Mouse (Mus musculus) midbrain, embryonic 13.5 days (tissue): ENCODE results near the gene Sfxn1. TPM values are rescaled to one million over a fixed set of nuclear protein-coding genes. Genes with fewer than 3 reads are reported as not detected.

Experiments
- ATAC-seq: fragments of 200-750 bp; cut with Nextera tagmentation; 2 replicates; pipeline ENCODE4 v1.8.0; 2017; ENCODE audit warnings: mild to moderate bottlenecking, moderate TSS enrichment, moderate library complexity
- H3K27ac ChIP-seq: fragments of 300-500 bp; sonication (generic); 2 replicates; pipeline ENCODE4 v1.5.1; 2015; ENCODE audit warnings: inconsistent platforms, mild to moderate bottlenecking, moderate library complexity
- H3K27me3 ChIP-seq: fragments of 300-500 bp; sonication (generic); 2 replicates; pipeline ENCODE4 v1.6.1; 2015; ENCODE audit warnings: mild to moderate bottlenecking, inconsistent platforms
- H3K36me3 ChIP-seq: fragments of 300-500 bp; sonication (generic); 2 replicates; pipeline ENCODE4 v1.6.1; 2015; ENCODE audit warnings: mild to moderate bottlenecking, inconsistent platforms
- H3K4me1 ChIP-seq: fragments of 300-500 bp; sonication (generic); replicated peaks from 2 replicates; pipeline ENCODE4 v1.6.1; 2015; ENCODE audit warnings: inconsistent platforms
- H3K4me2 ChIP-seq: fragments of 300-500 bp; sonication (generic); replicated peaks from 2 replicates; pipeline ENCODE4 v1.6.1; 2015; ENCODE audit warnings: moderate library complexity, mild to moderate bottlenecking, inconsistent platforms
- H3K4me3 ChIP-seq: fragments of 300-500 bp; sonication (generic); replicated peaks from 2 replicates; pipeline ENCODE4 v1.5.1; 2015; ENCODE audit warnings: mild to moderate bottlenecking, inconsistent platforms
- H3K9ac ChIP-seq: fragments of 300-500 bp; sonication (generic); replicated peaks from 2 replicates; pipeline ENCODE4 v1.6.1; 2015; ENCODE audit warnings: mild to moderate bottlenecking, inconsistent platforms
- H3K9me3 ChIP-seq: fragments of 300-500 bp; sonication (generic); 2 replicates; pipeline ENCODE4 v1.6.1; 2016; ENCODE audit warnings: mild to moderate bottlenecking, inconsistent platforms
- WGBS: fragments of 180-500 bp; shearing (Covaris S2); methylation state at CpG from one replicate; pipeline ENCODE4 v1.1.7; 2015; 5-methylcytosine and 5-hydroxymethylcytosine counted together
- polyA plus RNA-seq: library from polyadenylated mRNA; unstranded; fragments of >200 nt; fragmentation: Nextera tagmentation; extraction: Ambion mirVana; gene quantifications from 2 replicates; pipeline ENCODE4 v1.2.1, GENCODE M21; 2015

The Sfxn1 gene
- polyA plus RNA-seq, 1 experiment from 2014 or later = 82.2 TPM

DNA sequence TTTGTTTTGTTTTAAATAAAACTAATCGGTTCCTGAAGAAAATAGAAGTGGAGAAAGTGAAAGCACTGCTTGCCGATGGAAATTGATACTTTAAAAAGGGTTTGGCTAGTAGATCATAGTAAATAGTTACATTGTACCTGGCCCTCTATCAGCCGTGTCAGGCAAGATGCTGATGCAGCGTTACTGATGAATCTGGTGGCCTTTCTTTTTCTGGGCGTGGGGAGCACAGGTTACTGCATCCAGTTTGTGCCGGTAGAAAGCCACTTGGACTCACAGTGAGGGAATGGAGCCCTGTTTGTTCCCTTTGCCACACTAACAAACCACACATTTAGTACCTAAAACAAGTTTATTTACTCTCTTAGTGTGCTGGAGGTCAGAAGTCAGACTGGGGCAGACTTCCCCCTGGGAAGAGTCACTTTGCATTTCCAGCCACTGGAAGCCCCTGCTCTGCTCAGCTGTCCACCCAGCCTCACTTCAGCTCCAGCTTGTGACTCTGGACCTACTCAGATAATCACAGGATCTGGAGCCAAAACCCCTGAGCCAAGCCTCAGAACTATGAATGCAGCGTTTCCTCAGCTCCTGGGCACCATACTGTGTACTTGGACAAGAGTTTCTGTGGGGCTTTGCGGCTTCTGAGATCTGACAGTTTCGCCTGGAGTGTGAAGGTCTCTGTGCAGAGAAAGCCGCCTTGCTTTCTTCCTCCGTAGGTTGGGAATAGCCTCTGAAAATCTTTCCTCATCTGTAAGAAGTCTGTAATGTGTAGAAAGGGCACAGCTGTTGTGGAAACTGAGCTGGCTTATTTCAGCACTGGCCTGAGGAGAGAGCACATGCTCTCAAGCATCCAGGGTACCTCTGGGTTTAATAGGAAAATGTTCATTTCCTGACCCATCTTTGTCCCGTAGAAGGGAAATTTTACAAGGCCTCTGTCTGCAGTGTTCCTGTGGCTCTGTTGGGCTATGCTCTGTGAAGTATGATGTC is 8.4 kb downstream of the Sfxn1 start:
- H3K9ac ChIP-seq = no peak overlapping the region
- no peak overlapping the region for H3K4me3 ChIP-seq
- H3K27me3 ChIP-seq = no peaks in the 10 kb centered on the region
- H3K36me3 ChIP-seq = peaks cover 4% of the 10 kb centered on the region; the same call in 1 of the 2 replicates
- H3K4me2 ChIP-seq = no peak overlapping the region
- no peaks in the 10 kb centered on the region for H3K9me3 ChIP-seq
- no peak overlapping the region for H3K27ac ChIP-seq
- peaks cover 18% of the 10 kb centered on the region for H3K4me1 ChIP-seq
- 83% methylated on average over 12 of the region's 12 CpGs for WGBS
- no peak for ATAC-seq

DNA sequence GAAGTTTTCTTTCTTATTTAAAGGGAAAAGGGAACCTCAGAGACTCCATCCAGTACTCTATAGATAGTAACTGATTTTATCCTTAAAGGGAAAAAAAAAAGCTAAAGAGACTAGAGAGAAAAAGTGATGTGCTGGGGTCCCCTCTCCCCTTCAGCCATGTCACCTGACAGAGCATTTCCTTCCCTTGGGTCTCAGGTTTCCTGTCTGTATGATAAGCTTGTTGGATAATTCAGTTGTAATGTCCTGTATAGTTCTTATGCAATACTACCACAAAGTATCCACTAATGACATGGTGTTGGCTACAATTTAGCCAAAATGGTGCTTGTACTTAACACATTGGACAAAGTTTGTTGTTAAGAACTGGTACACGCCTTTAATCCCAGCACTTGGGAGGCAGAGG is 9.1 kb downstream of the Sfxn1 start:
- Histone ChIP-seq H3K4me1 (peaks cover 18% of the 10 kb centered on the region), H3K27ac (no peak overlapping the region), H3K4me2 (no peak overlapping the region), H3K9me3 (no peaks in the 10 kb centered on the region), H3K27me3 (no peaks in the 10 kb centered on the region), H3K4me3 (no peak overlapping the region), H3K9ac (no peak overlapping the region), H3K36me3 (peaks cover 7% of the 10 kb centered on the region)
- no peak for ATAC-seq
- 94% methylated on average over 1 of the region's 1 CpGs for WGBS

DNA sequence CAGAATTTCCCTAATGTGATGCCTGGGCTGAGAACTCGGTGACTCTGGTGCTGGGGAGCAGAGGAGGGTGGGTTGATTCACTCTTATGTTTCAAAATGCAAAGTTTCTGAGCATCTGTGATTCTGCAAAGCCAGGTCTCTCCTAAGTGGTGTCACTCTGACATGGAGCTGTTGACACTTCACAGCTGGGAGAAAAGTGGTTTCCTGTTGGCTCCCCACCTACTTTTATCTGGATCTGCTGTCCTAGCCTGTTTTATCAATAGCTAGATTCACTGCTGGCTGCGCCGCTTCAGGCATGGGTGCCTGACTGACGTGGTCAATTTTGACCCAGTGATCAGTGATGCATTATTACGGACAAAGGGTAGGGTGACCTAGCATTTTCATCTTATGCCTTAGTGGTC is 11.3 kb downstream of the Sfxn1 start:
- no peaks in the 10 kb centered on the region for H3K9me3 ChIP-seq
- 77% methylated on average over 5 of the region's 5 CpGs for WGBS
- no peak for ATAC-seq
- peak overlapping the region; percentile 14; the same call in 1 of the 2 replicates for H3K27ac ChIP-seq
- peaks cover 15% of the 10 kb centered on the region for H3K4me1 ChIP-seq
- H3K9ac ChIP-seq = no peak overlapping the region
- no peaks in the 10 kb centered on the region for H3K27me3 ChIP-seq
- H3K4me2 ChIP-seq = no peak overlapping the region
- no peak overlapping the region for H3K4me3 ChIP-seq
- peaks cover 27% of the 10 kb centered on the region for H3K36me3 ChIP-seq

DNA sequence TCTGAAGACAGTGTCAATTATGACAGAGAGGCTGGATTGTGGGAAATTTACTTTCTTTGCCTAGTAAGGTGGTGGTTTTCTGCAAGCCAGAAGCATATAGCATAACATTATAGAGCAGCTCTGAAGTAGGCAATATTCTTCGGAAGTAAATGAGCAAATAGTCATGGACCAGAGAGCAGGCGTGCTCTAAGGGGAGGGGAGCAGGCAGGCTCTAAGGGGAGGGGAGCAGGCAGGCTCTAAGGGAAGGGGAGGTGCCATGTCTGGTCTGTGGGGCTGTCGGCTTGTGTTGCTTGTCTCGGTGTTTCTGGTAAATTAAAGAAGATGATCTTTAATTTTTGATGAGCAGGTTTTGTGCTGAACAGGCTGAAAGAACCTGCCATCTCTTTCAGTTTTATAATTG is 12.5 kb downstream of the Sfxn1 start:
- 50% methylated on average over 4 of the region's 4 CpGs for WGBS
- no peak for ATAC-seq

DNA sequence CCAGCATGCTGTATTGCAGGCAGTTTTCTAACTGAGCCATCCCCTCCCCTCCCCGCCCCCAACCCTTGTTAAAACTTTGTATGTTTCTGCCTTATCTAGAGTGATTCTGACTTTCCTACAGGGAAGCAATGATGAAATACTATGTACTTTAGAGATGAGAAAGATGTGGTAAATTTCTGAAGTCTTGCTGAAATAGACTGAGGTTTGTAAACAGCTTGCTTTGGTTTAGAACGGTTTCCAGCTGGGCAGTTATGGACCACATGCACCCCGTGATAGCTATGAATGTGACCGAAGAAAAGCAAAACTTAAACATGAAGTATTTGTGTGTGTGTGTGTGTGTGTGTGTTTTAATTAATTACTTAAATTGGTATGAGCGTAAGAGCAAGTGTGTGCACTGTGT is 13.2 kb downstream of the Sfxn1 start:
- peaks cover 12% of the 10 kb centered on the region for H3K4me1 ChIP-seq
- WGBS = 88% methylated on average over 5 of the region's 5 CpGs
- H3K27ac ChIP-seq = no peak overlapping the region
- no peaks in the 10 kb centered on the region for H3K9me3 ChIP-seq
- H3K4me2 ChIP-seq = no peak overlapping the region
- no peak overlapping the region for H3K4me3 ChIP-seq
- ATAC-seq = no peak
- H3K9ac ChIP-seq = no peak overlapping the region
- H3K27me3 ChIP-seq = no peaks in the 10 kb centered on the region
- H3K36me3 ChIP-seq = peaks cover 45% of the 10 kb centered on the region

More for the DNA sequence above, 12.5 kb downstream of the Sfxn1 start:
- Histone ChIP-seq H3K27me3 (no peaks in the 10 kb centered on the region), H3K9ac (no peak overlapping the region), H3K4me3 (no peak overlapping the region), H3K9me3 (no peaks in the 10 kb centered on the region), H3K4me1 (peaks cover 14% of the 10 kb centered on the region), H3K36me3 (peaks cover 38% of the 10 kb centered on the region), H3K4me2 (no peak overlapping the region), H3K27ac (no peak overlapping the region)

DNA sequence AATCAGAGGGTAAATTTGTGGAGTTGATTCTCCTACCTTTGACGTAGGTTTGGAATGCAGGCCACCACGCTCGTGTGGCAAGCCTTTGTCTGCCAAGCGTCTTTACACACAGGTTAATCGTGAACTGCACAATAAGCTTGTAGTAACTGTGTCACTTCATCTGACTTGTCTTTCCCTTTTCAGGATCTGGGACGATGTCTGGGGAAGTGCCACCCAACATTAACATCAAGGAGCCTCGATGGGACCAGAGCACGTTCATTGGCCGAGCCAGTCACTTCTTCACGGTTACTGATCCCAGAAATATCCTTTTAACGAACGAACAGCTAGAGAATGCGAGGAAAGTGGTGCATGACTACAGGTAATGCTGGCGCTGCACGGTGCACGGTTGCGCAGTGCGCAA is 13.6 kb downstream of the Sfxn1 start:
- ATAC-seq = no peak
- peaks cover 48% of the 10 kb centered on the region for H3K36me3 ChIP-seq
- H3K9ac ChIP-seq = no peak overlapping the region
- H3K9me3 ChIP-seq = no peaks in the 10 kb centered on the region
- no peaks in the 10 kb centered on the region for H3K27me3 ChIP-seq
- peaks cover 9% of the 10 kb centered on the region for H3K4me1 ChIP-seq
- no peak overlapping the region for H3K4me3 ChIP-seq
- no peak overlapping the region for H3K4me2 ChIP-seq
- no peak overlapping the region for H3K27ac ChIP-seq
- 91% methylated on average over 18 of the region's 18 CpGs for WGBS

DNA sequence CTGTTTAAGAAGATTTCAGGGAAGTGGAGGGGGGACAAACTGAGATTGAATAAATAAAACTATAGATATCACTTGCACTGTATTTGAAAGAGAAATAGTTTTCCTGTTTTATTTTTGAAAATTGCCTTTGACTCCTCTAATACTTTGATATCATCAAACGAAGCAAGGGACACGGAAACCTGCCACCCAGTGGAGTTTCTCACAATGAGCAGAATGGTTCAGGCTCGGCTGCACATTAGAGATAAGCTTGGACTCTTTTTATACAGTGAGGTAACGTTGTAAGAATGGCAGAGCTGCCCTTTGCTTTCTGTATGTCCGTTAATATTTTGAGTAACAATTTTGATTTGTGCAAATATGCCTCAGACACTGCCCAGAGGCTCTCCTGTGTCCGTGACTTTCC is 20.1 kb downstream of the Sfxn1 start:
- no peaks in the 10 kb centered on the region for H3K4me1 ChIP-seq
- no peaks in the 10 kb centered on the region for H3K27me3 ChIP-seq
- H3K4me2 ChIP-seq = no peak overlapping the region
- peaks cover 90% of the 10 kb centered on the region for H3K36me3 ChIP-seq
- H3K4me3 ChIP-seq = no peak overlapping the region
- H3K27ac ChIP-seq = no peak overlapping the region
- no peak overlapping the region for H3K9ac ChIP-seq
- WGBS = 84% methylated on average over 6 of the region's 6 CpGs
- no peaks in the 10 kb centered on the region for H3K9me3 ChIP-seq
- ATAC-seq = no peak

DNA sequence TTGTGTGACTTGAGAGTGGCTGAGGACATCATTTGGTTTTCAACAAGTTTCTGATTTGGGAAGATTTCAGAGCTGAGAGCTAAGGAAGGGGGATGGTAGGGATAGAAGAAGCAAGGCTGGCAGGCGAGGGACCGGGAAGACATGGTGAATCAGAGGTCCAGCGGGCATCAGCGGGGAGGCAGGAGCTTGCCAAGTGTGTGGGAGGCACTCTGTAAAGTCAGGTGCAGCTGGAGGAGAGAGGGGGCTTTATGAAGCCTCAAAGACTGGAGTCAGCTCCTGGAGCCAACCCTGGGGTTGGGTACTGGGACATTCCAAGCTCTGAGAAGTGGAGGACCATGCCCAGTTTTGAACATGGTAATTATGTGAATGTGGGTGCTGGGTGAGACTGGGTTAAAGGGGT is 22.7 kb downstream of the Sfxn1 start:
- Histone ChIP-seq H3K4me1 (0 out of 2 replicates have a peak, but pooled peaks cover 2% of the 10 kb centered on the region), H3K27ac (no peak overlapping the region), H3K4me3 (no peak overlapping the region), H3K4me2 (no peak overlapping the region), H3K27me3 (no peaks in the 10 kb centered on the region), H3K9me3 (no peaks in the 10 kb centered on the region), H3K36me3 (peaks cover 84% of the 10 kb centered on the region), H3K9ac (no peak overlapping the region)
- whole genome bisulfite sequencing = 92% methylated on average over 4 of the region's 4 CpGs
- no peak for ATAC-seq

DNA sequence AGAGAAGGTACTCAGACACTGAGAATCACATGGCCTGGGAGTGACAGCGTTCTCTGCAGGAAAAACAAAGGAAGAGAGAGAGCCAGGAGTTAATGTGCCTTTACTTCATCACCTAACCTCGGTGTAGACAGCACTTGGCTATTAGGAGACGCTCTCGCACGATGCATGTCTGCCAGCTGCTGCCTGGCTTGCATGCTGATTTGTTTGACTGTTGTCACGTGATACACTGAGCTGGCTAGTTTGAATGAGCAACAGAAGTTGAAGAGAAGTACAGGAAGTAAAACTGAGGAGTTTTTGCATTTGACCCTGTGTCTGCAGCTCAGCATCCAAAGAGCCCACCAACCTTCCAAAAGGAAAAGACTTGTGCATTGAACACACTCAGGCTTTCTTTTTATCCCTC is 23.3 kb downstream of the Sfxn1 start:
- Histone ChIP-seq H3K27ac (no peak overlapping the region), H3K4me1 (peaks cover 9% of the 10 kb centered on the region), H3K4me2 (no peak overlapping the region), H3K36me3 (peaks cover 81% of the 10 kb centered on the region), H3K4me3 (no peak overlapping the region), H3K9ac (peak overlapping the region; percentile 36; the same call in 1 of the 2 replicates), H3K27me3 (no peaks in the 10 kb centered on the region), H3K9me3 (no peaks in the 10 kb centered on the region)
- WGBS = 87% methylated on average over 6 of the region's 6 CpGs
- ATAC-seq = no peak

DNA sequence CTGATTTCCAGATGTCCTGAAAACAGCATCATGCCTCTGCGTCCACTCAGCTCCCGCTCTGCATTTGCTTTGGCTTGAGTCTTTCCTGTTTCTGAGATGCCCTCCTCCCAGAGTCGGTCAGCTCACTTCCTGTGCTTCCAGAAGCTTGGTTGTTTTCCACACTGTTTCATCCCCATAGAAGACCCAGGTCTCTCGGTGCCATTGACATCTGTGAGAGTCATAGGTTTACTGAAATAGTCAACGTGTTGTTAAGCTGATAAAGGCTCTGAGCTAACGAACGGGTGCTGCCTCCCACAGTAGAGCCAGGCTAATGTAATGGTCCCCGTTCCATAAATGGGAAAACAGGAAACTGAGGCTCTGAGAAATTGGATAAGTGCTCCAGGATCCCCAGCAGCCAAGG is 24.1 kb downstream of the Sfxn1 start:
- Histone ChIP-seq H3K4me2 (no peak overlapping the region), H3K27ac (no peak overlapping the region), H3K36me3 (peaks cover 81% of the 10 kb centered on the region), H3K9me3 (no peaks in the 10 kb centered on the region), H3K27me3 (no peaks in the 10 kb centered on the region), H3K4me1 (peaks cover 11% of the 10 kb centered on the region), H3K9ac (no peak overlapping the region), H3K4me3 (no peak overlapping the region)
- WGBS = 93% methylated on average over 8 of the region's 8 CpGs
- no peak for ATAC-seq

DNA sequence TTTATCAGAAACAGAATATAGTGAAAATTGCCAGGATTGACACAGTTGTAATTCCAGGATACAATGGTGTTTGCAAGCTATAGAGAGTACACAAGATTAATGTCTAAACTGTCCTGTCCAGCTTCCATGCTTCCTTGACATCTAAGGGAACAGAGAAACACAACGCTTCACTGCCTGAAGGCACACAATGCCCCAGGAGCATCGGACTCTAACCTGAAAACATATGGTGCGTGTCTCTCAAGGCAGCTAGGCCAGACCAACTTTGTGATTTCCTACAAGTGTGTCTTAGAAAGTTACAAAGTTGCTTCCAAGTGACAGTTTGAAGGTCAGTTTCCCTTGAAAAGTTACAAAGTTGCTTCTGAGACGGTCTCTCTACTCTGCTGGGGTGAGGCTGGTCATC is 25.6 kb downstream of the Sfxn1 start:
- Histone ChIP-seq H3K4me1 (peaks cover 11% of the 10 kb centered on the region), H3K36me3 (peaks cover 73% of the 10 kb centered on the region), H3K4me3 (no peak overlapping the region), H3K27ac (no peak overlapping the region), H3K27me3 (no peaks in the 10 kb centered on the region), H3K9ac (no peak overlapping the region), H3K4me2 (no peak overlapping the region), H3K9me3 (no peaks in the 10 kb centered on the region)
- ATAC-seq = no peak
- WGBS = 94% methylated on average over 4 of the region's 4 CpGs

DNA sequence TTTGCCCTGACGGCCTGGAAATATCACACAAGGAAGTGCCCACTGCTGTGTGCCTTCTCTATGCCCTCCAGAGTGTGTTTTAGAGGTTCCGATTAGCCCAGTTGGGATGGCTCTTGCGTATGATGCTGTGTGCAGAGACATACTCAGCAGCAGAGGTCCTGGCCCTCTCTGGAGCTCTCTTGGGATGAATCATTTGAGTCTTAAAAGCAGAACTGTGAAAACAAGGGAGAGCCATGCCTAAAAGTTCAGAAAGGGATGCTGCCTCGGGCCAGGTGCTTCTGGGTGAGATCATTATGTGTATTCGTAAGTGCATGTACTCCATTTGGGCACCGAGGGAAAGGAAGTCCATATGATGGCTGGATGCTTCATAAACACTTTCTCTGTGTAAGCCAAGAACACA is 26.1 kb downstream of the Sfxn1 start:
- Histone ChIP-seq H3K4me3 (no peak overlapping the region), H3K9ac (no peak overlapping the region), H3K9me3 (no peaks in the 10 kb centered on the region), H3K4me1 (peaks cover 11% of the 10 kb centered on the region), H3K27me3 (no peaks in the 10 kb centered on the region), H3K36me3 (peaks cover 67% of the 10 kb centered on the region), H3K27ac (no peak overlapping the region), H3K4me2 (no peak overlapping the region)
- no peak for ATAC-seq
- 92% methylated on average over 6 of the region's 6 CpGs for WGBS
